Mouse (Mus musculus) left cerebral cortex, adult 8-10 months (tissue): ENCODE measurements around the gene Spata18. TPM values are rescaled to one million over a fixed set of nuclear protein-coding genes. Genes with fewer than 3 reads are reported as not detected.

Experiments used
- DNase-seq, 2 experiments: peaks; one replicate each; pipeline ENCODE4 v3.0.0; 2022; ENCODE audit warnings: low spot score in 2 of 2
- total RNA-seq, 4 experiments: library from RNA; stranded (reverse); gene quantifications; 2 replicates each; pipeline ENCODE4 v1.2.4; 2022

Gene Spata18
- total RNA-seq, 4 experiments from 2014 or later = 0.48 to 1.3 (median 0.79) TPM

GRCm38 (mm10) chr5:73712852-73713251 is 61.7 kb downstream of the Spata18 start:
- DNase-seq = no peak

- no peak for DNase-seq
Observed at GRCm38 (mm10) chr5:73716941-73717340, 65.8 kb downstream of the Spata18 start.

- DNase-seq = no peak
Observed at GRCm38 (mm10) chr5:73721682-73722282, 70.6 kb downstream of the Spata18 start.

- no peak for DNase-seq
Observed at GRCm38 (mm10) chr5:73725981-73726380, 74.8 kb downstream of the Spata18 start.

- no peak for DNase-seq
Observed at GRCm38 (mm10) chr5:73728651-73729050, 77.5 kb downstream of the Spata18 start.

Other genes starting within 250 kb of the Spata18 start
- 1 to 10 TPM; 2.1 to 4.4 (median 2.7) TPM for gene Cwh43, start 245.3 kb upstream of the Spata18 start, total RNA-seq
- gene Dcun1d4, start 170.4 kb upstream of the Spata18 start, total RNA-seq = 100 to 1,000 TPM; 126 to 143 (median 129) TPM
- gene Lrrc66, start 18.9 kb upstream of the Spata18 start, total RNA-seq = not detected
- gene Sgcb, start 3.6 kb upstream of the Spata18 start, total RNA-seq = 10 to 100 TPM; 41.5 to 51.6 (median 44.8) TPM